Mouse (Mus musculus) monocyte, adult 5-6 weeks (primary cell): ENCODE results near the gene Slc24a3. TPM values are rescaled to one million over a fixed set of nuclear protein-coding genes. Genes with fewer than 3 reads are reported as not detected.

ENCODE experiments used
- ATAC-seq: fragments of 153-309, 156-312 bp; replicated peaks from 2 replicates; pipeline ENCODE4 v1.8.0; 2017; ENCODE audit warnings: mild to moderate bottlenecking; ENCODE audit not compliant: low TSS enrichment, insufficient number of reproducible peaks, severe bottlenecking, poor library complexity, low FRiP score
- total RNA-seq: library from RNA; stranded (forward); fragments of 200-1000, 200-491, 200-594 nt; gene quantifications from 3 replicates; pipeline ENCODE4 v1.2.3, GENCODE M21; 2017

Slc24a3 gene
- total RNA-seq, 1 experiment from 2014 or later: 2.7 TPM

- no peak for ATAC-seq
These were observed 397.0 kb downstream of the Slc24a3 start for GRCm38 (mm10) chr2:145564596-145564995.

DNA sequence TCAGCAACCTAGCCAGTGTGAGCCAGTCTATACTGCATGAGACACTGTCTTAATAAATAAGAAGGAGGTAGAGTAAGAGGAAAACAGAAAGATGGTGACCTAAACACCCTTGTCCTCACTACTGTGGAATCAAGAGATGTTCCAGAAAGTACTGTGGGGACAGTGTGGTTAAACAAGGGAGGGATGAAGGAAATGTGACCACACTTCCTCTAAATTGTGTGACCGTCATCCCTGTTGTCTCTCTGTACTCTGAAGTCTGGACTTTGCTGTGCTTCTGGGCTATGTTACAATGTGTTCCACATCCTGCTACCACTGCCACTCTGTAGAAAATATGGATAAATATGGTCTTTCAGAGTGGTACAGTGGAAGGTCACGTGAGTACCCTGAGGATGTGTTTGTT is 399.4 kb downstream of the Slc24a3 start:
- no peak for ATAC-seq

DNA sequence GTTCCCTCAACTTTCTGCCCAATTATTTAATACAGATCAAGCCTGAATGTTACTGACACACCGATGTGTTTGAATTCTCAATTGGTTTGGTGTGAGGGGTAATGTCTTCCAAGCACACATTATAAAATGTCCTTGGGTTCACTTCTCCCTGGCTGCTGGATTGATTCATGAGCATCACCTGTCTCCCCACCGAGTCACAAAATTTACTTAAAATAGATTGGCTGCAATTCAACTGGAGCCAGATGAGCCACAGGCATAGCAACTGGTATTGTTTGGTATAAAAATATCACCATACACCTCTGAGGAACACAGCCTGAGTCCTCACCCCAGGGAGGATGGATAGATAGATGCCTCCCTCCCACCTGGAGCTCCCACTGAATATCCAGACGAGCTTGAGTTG is 404.4 kb downstream of the Slc24a3 start:
- no peak for ATAC-seq

- no peak for ATAC-seq
These were observed 406.6 kb downstream of the Slc24a3 start for GRCm38 (mm10) chr2:145574148-145574547.

DNA sequence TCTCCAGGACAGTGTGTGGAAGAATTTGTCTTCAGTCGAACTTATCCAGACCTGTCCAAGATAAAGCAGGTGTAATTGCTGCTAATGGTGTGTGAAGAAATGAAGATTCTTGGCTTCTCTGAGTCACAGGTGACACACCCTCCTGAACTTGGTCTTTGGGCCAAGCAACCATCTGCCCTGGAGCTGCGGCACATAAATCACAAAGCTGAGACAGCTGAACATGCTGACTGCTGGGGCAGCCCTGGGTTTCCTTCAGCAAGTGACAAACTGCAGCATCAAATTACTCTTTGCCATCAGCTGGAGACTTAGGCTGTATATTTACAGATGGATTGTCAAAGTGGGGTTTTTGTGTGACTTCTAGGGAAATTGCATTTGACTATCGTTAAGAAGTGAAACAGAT is 415.5 kb downstream of the Slc24a3 start:
- ATAC-seq: no peak

GRCm38 (mm10) chr2:145585437-145585836 is 417.9 kb downstream of the Slc24a3 start:
- ATAC-seq: no peak

DNA sequence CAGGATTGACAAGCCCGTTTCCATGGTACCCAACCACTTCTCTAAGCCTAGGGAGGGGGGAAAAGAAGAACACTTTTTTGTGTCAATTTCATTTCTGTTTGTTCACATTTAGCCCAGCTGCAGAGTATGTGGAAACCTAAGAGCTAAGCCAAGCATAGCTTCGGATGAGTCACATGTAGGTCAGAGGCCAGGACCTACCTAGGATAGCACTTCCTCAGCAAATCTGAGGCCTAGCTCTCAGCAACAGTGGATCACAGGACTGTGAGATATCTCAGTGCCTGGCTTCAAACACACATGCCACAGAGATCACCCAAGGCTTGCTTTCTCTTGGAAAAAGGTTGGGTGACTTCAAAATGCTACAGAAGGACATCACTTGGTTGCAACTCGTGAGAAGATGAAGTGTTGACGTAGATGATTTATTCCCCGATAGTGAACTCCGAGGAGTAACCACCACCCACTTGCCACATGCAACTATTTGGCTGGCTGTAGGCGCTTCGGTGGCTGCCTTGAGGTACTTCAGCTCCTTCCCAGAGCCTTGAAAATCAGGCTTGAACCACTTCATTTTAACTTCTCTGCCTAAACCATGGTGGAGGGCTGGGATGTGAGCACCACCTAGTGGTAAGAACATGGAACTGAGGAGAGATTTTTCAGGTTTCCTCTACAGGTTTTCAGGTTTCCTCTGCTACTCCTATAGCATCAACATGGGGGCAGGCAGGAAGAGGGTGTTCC is 420.6 kb downstream of the Slc24a3 start:
- ATAC-seq: peak; percentile 59; the same call in 1 of the 2 replicates

GRCm38 (mm10) chr2:145591881-145592280 is 424.3 kb downstream of the Slc24a3 start:
- no peak for ATAC-seq

GRCm38 (mm10) chr2:145593649-145594347 is 426.2 kb downstream of the Slc24a3 start:
- no peak for ATAC-seq

DNA sequence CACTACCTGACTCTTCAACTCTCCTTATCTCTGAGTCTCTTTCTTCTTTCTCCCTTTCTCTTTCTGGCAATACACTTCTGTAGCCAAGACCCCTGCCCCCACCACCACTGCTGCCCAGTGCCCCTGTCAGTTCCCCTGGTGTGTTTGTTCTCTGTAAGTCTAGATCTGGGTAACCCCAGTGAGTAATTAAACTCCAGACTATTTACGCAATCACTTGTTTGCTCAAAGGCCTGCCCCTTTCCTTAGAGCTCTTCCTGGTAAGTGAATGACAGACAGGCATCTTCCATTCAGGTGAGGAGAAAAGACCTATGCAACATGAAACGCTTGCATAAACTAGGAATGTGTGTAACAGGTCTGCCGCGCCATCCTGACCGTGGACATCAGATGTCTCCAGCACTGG is 430.3 kb downstream of the Slc24a3 start:
- ATAC-seq: no peak

DNA sequence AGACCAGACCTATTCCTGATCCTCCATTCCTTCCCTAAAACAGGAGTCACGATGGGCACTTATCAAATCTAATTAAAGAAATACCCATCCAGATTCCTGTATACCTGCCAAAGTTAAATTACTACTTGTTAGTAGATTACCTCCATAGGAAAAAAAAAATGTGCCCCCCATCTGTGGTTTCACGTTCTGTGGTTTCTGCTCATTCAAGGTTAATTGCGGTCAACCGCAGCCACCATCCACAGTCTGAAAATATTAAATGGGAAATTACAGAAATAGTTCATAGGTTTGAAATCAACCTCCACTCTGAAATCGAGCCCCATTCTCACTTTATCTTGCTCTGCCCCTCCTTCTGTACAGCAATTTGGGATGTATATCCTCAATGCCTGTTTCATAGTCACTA is 440.3 kb downstream of the Slc24a3 start:
- ATAC-seq: no peak

GRCm38 (mm10) chr2:145610796-145611705 is 443.5 kb downstream of the Slc24a3 start:
- ATAC-seq: 0 out of 2 replicates have a peak, but pooled peaks have one; percentile 41

DNA sequence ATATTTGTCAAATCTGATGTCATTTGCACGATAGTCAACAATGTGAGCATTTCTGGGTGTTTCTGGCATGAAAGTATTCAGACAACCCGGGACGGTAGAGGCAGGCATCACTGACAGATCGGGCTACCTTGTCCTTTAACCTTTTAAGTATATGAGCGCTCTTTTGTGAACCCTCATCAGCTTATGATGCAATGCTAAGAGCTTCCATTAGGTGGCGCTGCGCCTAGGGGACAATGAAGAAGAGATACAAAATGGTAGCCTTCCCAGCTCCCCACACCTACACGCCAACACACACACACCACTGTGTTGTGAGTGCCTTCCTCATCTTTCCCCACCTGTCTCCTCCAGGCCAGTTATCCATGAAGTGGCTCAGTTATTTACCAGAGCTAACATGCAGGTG is 445.4 kb downstream of the Slc24a3 start:
- no peak for ATAC-seq

GRCm38 (mm10) chr2:145613705-145614104 is 446.2 kb downstream of the Slc24a3 start:
- no peak for ATAC-seq

- ATAC-seq: no peak
These were observed 452.1 kb downstream of the Slc24a3 start for GRCm38 (mm10) chr2:145619688-145620087.

DNA sequence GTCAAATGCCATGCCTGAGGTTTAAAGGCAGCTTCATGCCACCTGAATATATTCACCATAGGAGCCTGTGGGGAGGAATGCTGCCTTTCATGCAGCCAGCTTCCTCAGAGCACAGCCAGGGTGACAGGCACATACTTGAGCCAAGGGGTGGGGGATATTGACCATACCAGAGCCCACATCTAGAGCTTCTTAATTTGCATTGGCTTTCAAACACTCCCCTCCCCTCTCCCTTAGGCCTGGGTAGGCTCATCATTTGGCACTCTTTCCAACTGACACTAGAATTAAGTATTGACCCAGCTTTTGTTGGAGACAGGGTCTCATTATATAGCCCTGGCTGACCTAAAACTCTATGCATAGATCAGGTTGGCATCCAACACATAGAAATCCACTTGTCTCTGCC is 453.2 kb downstream of the Slc24a3 start:
- no peak for ATAC-seq

DNA sequence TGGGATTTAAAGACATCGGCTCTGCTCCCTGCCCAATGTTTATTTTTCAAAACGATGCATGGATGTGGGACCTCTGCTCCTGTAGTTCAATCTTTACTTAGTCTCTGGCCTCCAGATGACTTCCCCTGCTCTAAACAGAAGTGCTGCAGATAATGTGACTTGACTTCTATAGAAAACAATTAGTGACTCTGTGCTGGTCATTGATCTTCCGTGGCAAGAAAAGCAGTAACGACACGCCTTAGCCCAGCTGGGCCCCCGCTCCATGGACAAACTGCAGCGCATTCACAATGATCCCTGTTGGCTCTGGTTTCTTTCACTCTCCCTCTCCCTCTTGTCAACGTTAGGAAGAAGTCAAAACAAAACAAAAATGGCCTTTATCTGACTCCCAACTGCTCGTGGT is 453.6 kb downstream of the Slc24a3 start:
- ATAC-seq: no peak

DNA sequence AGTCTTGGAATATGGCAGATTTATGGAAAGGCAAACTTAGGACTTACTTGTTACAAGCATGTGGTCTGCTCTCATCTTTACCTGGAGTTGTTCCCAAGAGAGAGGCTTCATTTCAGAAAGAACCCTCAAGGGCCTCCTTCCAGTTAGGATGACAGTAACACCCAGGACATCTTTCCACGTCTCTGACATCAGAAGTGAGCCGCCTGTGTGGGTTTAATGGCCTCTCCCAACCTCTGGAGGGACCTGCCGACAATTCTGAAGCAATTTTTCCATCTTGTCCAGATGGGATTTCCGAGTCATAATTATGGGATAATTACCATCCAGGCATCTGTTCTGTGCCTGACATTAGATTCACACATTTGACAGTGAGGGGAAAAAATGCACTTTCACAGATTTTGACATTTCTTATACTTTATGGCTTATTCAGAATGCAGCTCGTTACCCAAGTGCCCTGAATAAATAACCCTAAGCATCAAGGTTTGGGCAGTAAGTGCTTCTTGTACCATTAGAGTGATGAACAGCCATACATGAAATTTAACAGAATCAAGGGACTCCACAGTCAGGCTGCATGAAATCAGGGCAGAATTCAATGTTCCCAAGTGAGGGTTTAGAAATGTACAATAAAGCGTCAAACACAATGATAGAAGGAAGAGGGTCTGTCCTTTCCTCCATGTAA is 463.7 kb downstream of the Slc24a3 start:
- no peak for ATAC-seq

DNA sequence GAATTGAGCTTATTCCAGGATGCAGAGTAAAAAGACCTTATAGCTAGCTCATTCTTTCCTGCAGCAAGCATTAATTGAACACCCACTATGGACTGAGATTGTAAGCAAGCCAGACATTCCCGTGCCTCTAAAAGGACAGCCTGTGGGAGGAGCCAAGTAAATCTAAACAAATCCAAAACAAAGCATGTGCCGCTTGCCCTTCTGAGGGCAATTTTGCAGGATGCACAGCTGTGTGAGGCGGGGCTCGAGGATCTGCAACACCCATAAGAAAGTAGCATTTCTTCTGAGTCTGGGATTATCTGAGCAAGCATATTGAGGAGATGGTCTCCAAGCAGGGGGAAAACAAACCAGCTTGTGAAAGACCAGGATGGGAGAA is 464.2 kb downstream of the Slc24a3 start:
- no peak for ATAC-seq
